Mouse (Mus musculus): ENCODE measurements around the gene Kcnk10.
A peak's percentile ranks its signal among the peaks of the same experiment; 100 is the strongest.

The Kcnk10 gene

DNA sequence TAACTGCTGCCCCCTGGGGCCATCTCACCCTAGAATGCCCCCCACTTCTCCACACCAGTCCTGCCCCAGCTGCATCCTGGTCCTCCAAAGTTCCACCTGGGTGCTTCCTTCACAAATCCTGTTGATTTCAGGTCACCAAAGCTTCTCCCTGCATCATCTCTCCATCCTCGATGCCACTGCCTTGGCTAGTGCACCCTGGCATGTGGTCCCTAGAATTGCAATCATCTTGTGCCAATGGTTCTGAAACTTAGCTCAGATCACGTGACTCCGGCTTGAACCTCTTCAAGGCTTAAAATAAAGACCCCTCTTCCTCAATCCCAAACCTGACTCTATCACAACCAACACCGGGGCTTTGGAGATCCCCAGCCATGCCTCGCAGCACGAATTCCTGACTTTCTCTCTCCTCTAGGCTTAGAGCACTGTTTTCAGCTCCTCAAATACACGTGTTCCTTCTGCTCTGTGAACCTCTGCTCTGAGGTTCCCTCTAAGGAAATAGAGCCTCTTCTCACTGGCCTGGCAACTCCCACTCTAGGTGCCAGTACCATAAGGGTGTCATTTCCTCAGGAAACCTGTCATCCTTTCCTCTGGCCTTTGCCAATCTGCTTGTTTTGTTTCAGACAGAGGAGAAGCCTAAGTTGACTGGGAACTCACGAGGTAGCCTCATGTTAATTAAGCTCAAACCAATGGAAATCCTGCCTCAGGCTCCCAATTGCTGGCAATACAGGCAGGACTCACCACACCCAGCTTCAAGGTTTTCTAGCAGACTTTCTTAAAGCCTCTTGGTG lies 6.0 kb downstream of the Kcnk10 start:
- peak; percentile 59 to 65 for DNase-seq (ENCODE audit: low spot score in 2 of 2)

DNA sequence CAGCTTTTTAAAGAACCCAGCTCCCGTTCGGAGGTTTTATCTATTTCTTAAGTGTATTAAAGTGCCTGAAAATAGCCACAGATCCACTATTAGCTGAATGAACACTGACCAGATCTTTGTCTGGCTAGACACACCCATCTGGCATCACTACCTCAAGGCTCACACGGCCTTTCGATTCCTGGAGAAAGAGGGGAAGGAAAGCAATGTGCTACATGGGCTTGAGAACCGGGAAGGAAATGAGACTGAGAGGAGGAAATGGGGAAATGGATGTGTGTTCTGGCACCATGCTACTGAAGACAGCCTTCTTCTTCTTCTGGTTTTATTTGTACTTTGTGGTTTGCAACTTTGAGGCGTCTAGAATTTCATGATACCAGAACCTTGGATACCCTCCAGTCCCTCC lies 8.7 kb downstream of the Kcnk10 start:
- no peak for DNase-seq (ENCODE audit: low spot score in 2 of 2)

DNA sequence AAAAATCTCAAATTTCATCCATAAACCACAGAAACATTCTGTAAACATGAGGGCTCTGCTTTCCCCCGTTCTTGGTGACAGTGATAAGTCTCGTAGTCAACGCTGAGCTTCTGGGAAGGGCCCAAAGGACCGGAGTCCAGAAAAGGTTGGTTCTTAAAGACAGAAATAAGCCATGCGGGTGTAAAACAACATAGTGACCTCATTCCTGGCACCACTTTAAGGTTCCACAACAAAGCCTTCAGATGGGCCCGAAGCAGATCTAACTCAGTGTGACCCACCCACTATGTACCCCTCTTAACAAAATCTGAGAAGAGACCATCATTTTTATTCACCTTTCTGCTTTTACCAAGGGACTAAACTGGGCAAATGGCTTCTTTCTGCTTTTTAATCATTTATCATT lies 10.2 kb downstream of the Kcnk10 start:
- no peak for DNase-seq (ENCODE audit: low spot score in 2 of 2)

DNA sequence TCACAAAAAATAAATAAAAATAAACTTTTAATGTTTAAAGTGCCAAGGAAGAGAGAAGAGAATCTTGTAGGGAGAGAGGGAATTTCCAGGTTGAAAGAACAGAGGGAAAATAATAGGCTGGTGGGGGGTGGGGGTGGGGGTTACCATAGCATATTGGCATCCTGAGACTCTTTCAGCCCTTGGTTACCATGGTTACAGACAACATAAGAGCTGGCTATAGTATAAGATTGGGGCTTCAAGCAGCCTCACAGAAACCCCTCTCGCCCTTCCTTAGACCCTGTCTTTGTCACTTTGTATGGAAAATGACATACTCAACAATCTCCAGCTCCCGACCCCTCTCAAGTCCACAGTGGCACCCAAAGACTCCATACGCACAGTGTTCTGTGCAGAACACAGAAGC lies 13.7 kb downstream of the Kcnk10 start:
- no peak for DNase-seq (ENCODE audit: low spot score in 2 of 2)

DNA sequence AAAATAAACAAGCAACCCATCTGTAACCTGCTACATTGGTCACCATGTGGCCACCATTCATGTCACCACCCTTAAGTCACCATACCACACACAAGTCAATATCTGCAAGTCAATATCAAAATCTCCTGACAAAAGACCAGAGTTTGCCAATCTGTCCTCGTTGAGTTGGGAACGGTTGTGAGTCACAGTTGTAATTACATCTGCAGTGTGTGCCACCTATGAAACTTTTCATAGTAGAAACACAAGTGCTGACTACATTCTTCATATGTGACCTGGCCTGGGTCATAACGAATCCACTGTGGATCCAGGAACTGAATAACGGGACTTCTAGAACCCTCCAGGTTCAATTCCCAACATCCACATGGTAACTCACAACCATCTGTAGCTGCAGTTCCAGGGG lies 14.8 kb downstream of the Kcnk10 start:
- no peak for DNase-seq (ENCODE audit: low spot score in 2 of 2)

DNA sequence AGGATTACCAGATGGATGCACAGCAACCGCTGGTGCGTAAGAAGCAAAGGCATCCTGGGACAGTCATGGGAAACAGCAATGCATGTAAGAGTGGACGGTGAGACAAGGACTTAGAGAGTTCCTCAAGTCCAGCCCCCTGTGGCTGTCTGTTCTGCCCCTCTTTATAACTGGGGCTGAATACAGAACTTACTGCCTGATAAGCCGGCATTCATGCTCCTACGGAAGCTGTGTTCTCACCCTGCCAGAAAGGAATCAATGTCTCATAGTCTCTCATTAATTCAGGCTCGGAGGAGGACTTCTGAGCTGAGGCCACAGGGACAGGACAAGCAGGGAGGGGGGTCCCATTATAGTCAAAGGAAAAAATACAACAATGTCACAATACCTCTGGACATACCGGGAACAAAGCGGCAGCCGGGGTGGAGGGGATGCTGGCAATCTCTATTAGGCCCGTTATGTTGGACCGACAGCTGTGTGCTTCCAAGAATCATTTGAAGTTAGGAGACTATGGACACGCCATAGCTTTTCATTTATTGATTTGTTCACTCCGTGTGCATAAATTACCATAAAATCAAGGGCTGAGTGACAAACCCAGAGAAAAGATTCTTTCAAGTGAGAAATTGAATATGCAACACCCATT lies 15.7 kb downstream of the Kcnk10 start:
- DNase-seq (ENCODE audit: low spot score in 2 of 2) = no peak

DNA sequence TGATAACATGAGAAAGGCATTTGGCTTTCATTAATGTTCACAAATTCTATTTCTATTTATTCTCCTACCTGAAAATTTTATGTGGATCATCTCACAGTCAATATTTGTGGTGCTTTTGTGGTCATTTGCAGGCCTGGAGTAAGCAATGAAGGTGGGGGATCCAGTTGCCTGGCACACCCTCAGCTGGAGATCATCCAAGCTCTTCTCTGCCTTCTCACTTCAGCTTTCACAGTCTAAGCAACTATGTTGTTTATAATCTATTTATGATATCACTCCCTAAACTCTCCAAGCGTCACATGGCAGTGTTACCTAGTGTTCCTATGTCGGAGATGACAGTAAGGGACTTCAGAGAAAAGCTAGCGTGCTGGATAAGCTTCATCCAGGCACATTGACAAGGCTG lies 18.1 kb downstream of the Kcnk10 start:
- no peak for DNase-seq (ENCODE audit: low spot score in 2 of 2)

DNA sequence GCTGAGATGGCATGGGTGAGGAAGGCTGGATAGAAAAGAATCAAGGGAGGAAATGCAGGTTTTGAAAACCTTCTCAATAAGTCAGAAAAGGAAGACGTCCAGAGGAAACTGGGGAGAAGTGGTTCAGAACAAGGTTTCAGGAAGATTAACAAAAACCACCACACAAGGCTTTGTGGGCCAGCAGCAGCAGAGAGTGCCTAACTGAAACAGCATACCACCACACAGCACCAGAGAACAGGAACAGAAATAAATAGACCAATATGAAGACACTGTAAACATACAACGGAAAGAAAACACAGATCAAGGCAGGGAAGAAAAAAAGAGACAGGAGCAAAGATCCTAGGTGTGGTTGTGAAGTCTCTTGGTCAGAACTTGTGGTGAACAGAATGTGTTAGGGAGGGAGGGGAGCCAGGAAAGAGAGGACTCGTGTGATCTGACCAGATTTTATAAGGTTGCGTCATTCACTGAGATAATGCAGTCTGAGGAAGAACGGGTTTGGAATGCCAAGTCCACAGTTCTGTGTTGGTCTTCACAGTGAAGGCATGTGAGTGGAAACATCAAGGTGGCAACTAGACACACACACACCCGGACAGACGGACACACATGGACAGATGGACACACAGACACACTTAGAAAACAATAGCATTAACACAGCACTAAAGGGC lies 21.0 kb downstream of the Kcnk10 start:
- DNase-seq (ENCODE audit: low spot score in 2 of 2) = no peak

DNA sequence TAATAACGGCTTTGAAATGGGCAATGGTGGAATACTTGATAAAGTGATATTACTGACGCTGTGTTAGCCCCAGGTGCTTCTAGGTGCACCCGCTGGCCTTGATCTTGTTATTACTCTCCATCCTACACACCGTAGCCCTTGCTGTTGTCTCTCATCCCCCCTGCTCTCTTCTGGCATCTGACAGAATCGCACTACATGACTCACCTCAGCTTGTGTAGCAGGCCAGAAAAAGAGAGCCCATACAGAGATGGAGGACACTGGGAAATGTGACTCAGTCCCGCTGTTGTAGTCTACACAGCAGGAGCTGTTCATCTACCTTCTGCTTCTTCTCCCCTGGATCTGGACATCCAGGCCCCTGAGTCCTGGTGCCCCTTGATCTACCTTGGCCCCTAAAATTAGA lies 28.1 kb downstream of the Kcnk10 start:
- no peak for DNase-seq (ENCODE audit: low spot score in 2 of 2)

DNA sequence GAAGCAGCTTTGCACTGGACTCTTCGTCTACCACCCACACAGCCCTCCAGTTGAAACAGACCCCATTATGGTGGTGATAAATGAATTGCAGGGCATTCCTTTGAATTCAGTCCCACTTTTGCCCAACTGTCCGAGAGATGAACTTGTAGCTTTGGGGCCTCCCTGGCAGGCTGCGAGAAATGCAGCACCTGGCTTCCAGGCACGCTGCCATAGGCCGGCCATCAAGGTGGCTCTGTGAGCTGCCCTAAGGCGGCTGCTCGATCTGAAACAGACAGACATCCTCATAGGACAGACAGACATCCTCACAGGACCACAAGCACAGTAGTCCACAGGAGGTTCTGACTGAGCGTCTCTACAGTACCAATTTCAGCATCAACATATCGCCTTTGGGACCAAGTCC lies 30.0 kb downstream of the Kcnk10 start:
- DNase-seq (ENCODE audit: low spot score in 2 of 2) = no peak

DNA sequence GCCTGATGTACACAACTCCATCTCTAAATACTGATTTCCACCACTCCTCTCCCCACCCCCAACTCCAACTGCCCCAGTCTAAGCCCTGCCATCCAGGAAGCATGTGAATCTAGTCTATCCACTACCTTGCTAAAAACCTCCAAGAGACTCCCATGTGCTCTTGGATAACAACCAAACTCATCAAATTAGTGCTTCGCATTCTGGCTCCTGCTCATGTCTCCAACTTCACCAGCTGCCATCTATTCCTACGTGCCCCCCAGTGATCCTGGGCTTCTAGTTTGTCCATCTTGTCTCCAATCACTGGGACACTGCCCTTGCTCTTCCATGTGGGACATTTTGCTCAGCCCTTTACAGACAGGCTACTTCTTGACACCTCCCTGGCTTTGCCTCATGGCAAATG lies 32.2 kb downstream of the Kcnk10 start:
- no peak for DNase-seq (ENCODE audit: low spot score in 2 of 2)

DNA sequence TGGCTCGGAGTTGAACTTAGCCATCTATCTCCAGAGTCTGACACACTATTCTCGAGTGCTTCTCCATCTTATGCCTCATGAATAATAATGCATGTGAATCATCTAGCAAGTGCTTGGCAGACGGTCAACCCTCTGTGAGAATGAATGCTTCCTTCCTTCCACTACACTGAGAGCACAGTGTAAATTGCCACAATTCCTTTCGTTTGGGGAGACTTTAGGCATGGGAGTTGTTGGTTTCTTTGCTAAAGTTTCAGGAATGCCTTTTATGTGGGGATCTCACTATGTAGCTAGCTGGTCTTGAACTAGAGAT lies 32.9 kb downstream of the Kcnk10 start:
- no peak for DNase-seq (ENCODE audit: low spot score in 2 of 2)

DNA sequence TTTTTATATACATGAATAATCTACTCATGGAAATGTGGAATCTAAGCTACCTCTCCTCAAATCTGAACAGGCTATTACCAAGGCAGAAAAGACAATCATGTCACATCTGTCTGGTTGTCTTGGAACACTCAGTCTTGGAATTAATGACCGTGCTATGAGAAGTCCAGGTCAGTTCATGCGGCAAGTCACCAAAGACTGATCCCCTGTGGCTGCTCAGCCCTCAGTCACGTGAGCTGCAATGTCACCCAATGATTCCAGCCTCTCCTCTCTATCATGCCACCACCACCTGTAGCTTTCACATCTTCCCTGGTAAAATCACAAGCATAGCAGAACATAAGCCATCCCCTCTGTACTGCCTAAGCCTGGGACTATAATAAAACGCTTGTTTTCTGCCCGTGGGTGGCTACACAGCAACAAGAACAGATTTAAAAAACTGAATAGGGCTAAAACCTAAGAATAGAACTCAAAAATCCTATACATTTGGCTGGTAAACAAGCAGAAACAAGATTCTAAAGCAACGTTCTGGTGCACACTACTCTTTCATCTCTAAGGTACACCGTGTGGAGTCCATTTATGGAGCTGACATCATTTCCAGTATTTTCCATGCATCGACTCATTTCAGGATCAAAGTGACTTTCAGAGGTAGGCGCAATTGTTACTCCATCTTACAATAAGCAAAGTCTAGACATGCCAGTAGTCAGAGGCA lies 33.4 kb downstream of the Kcnk10 start:
- no peak for DNase-seq (ENCODE audit: low spot score in 2 of 2)

DNA sequence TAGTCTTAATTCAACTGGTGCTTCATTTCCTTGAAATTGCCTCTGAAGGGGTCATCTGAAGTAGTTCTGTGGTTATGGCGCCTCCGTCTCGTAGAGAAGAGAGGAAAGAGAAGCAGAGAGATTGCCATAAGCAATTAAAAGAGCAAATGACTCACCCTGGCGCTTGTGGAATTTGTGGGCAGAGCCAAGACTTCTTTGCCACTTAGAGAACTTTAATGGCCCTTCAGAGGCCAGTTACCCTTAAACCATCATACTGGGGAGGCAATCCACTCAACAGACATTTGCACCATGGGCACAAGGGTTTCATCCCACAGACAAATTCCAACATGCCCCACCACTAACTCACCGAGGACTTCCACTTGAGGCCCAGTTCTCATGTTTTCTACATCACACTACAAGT lies 41.4 kb downstream of the Kcnk10 start:
- no peak for DNase-seq (ENCODE audit: low spot score in 2 of 2)

DNA sequence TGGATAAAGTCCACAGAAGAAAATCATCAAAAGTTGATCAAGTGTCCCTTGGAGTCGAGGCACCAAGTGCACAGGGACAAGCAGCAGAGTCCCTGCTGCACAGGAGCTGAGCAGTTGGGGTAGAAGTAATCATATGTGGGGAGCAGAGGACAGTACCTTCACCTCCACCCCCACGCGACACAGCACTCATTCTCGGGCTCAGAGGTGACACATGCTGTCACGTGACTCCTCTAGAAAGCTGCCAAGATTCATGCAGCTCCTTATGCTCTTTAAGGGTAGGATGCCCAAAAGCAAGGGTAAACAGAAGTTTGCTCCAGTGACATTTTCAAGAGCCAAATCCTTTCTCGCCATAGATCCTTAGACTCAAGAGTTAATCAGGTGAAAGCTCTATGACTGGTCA lies 42.1 kb downstream of the Kcnk10 start:
- DNase-seq (ENCODE audit: low spot score in 2 of 2) = no peak

DNA sequence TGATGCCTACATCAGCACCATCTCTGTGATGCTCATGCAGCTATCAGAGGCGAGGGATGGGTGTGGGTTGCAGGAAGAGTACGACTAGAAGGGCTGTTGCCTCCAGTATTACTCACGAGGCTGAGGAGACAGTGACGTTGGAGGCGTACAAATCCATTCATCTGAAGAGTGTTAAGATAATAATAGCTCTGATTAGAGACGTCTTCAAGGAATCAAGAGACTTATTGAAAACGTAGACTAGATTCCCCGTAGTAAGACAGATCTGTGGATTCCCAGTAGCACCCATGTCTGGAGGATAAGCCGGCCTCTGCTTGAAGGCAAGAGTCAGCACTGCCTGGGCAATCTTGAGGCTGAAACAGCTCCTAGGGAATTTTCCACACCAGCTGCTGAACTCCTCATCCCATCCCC lies 42.6 kb downstream of the Kcnk10 start:
- DNase-seq (ENCODE audit: low spot score in 2 of 2) = no peak

DNA sequence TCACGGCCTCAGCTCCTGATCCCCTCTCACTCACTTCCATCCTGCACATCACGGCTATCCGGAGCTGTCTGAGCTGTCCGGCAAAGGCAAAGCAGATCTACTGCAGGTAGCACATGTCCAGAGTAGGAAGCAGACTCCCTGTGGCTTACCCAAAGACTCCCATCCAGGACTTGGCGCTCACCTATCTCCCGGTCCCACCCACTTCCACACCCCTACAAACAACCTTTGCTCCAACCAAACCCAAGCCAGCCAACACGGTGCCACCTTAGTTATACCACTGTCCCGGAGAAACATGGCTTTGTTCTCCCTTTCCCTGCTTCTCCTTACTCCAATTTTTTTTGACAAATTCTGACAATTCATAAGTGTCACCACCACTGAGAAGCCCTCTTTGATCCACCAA lies 49.5 kb downstream of the Kcnk10 start:
- DNase-seq (ENCODE audit: low spot score in 2 of 2) = no peak

DNA sequence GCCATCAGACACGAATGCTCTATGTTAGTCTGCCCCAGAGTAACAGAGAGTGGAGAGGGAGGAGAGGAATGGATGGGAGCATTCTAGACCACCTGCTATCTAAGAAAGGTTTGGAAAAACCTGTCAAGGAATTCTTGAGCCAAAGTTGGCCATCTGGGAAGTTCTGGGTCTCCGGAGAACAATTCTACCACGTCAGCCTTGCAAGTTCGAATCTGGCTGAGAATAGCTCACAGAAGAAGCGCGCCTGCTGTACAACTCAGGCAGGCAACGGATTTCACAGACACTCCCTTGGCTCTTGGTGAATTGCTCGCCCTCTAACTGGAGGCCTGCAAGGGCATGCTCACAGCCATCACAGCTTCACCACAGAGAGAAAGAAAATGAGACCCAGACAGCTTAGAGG lies 52.7 kb downstream of the Kcnk10 start:
- DNase-seq (ENCODE audit: low spot score in 2 of 2) = no peak

DNA sequence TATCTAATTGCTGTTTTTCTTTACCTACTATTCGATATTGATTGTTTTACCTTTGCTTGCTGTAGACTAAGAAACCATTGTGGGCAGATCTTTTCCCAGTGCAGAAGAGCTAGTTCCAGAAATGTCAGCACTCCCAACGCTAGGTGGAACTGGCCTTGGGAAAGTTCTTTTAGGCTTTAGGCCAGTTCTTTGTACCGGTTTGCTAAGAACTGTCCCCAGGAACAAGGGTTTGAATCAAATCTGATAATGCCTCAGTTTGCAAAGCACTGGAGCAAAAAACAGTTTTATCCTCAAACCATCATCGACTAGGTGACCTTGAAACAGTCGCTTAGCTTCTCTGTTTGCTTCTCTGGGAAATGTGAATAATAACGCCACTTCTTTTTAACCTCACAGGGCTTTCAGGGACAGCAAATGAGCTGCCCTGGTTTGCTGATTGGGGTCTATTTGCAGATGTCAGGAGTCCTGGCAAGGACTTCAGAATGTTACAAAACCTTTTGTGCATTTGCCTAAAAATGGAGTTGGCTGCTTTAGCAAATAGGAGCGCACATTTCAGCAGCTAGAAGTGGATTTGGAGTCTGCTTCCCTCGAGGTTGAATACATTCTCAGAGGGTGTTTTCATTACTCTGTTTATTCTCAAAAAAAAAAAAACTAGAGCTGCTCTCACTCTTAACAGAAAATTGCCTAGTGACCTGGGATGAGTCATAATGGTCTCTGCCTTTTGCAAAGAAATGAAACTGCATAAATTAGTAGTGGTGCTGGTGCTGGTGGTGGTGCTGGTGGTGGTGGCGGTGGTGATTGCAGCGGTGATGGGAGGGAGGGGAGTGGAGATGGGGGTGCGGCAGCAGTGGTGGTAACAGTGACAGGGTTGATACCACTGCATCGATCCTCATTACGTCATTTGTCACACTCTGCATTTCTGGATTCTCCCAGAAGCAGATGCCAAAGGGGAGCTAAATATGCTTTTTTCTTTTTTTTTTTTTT lies 53.5 kb downstream of the Kcnk10 start:
- no peak for DNase-seq (ENCODE audit: low spot score in 2 of 2)

DNA sequence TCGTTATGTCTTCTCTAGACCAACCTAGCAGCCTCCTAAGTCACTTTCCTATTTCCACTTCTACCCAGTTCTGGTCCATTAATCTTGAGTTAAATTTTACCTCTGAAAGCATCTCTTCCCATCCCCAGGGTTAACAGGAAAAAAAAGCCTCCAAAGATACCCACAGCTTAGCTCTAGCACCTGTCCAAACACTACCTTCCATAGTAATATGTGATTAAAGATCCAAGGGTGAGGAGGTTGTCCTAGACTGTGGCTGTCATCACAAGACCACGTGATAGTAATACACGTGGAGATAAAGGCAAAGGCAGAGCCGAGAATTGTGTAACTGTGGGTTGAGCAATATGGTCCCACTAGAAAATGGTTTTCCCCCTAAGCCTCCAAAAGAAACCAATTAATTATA lies 56.8 kb downstream of the Kcnk10 start:
- DNase-seq (ENCODE audit: low spot score in 2 of 2) = no peak

DNA sequence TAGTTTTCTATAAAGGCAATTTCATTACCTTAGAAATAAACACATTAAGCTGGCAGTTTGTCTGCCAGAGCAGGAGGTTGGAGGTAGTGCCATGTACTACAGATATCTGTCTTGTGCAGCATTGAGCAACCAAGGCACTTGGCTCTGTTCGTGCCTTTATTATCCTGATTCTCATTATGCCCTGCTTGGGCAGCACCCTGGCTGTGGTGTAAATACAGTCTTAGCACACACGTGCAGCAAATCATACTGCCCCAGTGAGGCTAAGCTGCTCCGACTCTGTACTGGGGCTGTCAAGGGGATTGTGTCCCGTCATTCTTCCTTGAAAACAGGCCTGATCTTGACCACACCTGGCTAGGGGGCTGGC lies 57.6 kb downstream of the Kcnk10 start:
- DNase-seq (ENCODE audit: low spot score in 2 of 2) = no peak

Measured in natural killer cell, adult 2 months (primary cell).